Mouse (Mus musculus) frontal cortex, postnatal 10 days (tissue): ENCODE data around the gene Kdm2b.

Experiments used
- DNase-seq, 2 experiments: peaks; one replicate each; pipeline ENCODE4 v3.0.0; 2022; ENCODE audit warnings: low spot score in 2 of 2, mixed read lengths in 1 of 2

Gene Kdm2b

DNA sequence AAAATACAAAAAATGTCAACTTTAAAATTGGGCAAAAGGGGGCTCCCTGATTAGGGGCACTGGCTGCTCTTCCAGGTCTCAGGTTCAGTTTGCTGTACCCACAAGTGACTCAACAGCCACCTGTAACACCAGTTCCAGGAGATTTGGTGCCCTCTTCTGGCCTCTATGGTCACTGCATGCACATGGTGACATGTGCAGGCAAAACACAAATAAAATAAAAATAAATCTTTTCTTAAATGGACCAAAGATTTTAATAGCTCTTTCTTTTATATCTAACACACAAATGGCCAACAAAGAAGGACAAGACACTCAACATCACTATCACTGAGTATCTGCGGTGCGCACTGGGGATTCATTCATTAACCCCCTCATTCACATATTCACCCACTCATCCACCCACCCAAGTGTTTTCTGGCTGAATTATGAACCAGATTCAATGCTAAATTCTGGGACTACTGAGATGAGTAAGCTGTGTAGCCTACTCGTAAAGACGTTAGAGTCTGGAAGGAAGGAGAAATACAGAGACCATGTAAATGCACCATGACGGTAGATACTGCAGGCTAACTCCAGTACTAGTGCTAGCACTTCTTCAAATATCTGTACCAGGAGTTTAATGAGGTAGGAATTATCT, 95.5 kb downstream of the Kdm2b start:
- peak in 1 of 2 experiments; percentile 55 for DNase-seq

DNA sequence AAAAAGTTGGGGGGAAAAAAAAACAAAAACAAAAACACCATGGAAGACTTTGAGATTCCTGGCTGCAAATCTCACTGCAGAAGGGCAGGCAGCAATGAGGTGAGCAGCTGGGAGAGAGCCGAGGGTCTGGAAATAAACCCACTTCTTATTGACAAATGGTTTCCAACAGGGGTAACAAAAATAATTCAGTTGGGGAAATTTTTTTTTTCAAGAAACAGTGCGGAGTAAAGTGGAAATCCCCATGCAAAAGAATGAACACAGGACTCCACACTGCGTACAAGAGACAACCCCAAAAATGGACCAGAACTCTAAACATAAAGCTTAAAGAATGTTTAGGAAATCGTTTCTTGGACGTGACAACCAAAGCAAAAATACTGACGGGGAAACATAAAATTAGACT, 96.4 kb downstream of the Kdm2b start:
- no peak for DNase-seq

DNA sequence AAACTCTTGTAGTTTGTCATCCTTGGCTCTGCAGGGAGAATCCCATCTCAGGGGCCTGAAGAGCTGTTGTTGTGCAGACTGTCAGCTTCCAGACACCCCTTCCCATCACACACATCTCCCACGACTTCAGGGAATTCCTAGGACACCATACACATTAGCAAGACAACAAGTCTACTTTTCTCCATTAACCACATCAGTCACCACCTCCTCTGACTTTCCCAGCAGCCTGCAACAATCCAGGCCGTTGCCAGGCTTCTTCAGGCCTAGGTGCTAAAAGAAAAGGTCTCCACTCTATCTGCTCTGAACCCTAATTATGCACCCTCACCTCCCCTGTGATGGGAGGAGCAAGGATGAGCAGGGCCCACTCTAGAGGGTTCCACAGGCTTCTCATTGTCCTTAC, 99.2 kb downstream of the Kdm2b start:
- DNase-seq: no peak

DNA sequence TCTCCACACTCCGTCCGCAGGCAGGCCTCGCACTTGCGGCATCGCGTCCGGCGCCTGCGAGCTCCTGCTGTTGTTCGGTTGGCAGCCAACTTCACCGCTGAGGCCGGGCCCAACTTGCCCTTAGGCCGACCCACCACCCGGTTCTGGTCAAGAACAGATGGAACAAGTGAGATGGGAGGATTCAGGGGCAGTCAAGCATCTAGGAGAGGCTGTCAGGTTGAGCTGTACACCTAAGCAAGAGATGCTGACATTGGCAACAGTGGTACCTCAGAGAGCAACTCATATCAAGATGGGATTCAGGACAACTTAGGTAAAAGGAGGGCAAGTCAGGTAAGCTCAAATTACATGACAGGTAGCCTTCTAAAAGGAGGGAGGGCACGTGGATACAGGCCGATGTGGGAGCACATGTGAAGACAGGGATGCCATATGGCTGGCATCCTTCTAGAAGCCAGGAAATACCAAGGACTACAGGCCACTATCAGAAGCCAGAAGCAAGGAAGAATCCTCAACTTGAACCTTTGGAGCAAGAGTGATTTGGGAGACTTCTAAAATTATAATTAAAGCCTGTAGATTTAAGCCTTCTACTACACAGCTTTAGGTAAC, 100.9 kb downstream of the Kdm2b start:
- DNase-seq: no peak

DNA sequence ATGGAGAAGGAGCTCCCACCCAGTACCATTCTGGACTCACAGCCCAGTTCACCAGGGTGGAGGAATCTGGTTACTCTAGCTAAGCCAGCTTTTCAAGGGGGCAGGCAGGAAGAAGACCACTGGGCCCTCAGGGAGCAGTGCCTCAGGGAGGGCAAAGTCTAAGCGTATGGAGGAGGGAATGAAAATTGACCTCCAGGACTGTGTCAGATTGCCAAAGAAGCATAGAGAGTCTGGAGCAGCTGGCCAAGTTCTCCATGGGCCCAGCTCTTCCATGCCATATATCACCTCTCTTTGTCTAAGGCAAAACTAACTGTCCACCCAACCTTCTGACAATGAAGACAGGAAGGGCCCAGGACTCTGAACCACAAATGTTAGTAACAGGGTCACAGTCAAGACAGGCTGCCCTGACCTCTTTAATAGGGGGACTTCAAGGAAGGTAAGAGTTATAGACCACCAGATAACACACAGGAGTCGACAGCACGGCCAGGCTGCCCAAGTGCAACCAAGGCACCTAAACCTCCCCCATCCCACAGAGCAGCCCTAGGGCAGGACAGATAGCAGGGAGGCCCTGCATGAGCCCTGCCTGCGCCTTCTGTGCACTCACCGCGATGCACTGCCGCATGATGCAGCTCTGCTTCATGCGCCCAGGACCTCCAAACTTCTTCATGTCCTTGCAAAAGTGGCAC, 101.6 kb downstream of the Kdm2b start:
- no peak for DNase-seq

DNA sequence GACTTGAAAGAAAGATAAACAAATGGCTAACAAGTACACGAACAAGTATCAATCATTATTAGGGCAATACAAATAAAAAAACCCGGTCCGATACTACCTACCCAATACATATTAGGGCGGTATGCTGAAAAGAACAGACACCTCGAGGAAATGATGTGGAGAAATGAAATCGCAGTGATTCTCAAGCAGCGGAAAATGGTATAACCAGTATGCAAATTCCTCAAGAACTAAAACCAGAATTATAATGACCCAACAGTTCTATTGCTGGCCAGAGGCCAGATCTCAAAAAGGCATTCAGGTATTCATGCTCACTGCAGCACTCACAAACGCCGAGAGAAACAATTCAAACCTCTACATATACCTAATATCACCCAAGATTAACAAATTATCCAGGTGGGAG, 102.6 kb downstream of the Kdm2b start:
- no peak for DNase-seq

DNA sequence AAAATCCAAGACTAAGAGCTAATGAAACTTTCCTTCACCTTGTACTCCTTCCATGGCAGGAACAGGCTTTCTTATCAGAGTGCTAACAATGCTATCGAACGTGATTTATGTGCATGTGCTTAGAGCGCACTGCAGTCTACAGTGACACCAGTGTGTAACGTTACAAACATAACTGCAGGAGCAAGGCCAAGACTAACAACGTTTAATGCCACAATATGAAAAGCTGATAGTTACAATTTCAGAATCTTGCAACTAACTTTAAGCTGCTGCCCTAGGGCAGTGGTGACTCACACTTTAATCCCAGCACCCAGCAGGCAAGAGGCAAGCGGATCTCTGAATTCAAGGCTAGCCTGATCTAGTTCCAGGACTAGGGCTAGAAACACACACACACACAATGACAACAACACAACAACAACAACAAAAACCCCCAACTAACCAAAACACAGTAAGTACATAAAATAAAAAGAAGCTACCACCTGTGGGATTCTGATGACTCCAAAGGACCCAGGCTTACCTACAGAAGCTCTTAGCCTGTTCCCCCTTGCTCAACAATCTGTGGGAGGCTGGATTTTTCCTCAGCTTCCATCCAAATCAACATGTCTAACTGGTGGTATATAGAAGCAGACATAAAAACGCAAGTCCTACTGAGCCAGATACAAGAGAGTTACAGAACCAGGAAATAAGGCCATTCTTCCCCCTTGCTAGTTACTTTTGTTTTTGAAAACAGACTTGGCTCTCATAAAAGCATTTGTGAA, 104.9 kb downstream of the Kdm2b start:
- no peak for DNase-seq

DNA sequence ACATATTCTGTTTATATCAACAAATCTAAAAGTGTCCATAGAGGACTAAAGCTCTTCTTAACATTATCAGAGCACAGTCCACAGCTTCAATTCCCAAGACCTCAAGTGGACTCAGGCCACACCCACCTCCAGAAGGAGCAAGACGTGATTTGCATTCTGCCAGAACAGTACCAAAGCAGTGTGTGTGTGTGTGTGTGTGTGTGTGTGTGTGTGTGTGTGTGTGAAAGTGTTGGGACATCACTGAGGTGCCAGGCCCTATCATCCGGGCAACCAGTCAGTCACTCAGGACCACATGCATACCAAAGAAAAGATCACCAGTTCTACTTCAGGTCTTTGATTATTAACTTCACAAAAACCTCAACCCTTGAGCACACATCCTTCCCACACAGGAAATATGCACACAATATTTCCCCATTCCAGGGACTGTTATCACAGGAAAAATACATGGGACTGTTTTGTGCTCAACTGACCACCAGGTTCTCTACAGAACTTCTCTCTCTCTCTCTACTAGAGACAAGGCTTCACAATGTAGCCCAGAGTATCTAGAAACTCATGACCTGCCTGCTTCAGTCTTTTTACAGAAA, 105.9 kb downstream of the Kdm2b start:
- no peak for DNase-seq

DNA sequence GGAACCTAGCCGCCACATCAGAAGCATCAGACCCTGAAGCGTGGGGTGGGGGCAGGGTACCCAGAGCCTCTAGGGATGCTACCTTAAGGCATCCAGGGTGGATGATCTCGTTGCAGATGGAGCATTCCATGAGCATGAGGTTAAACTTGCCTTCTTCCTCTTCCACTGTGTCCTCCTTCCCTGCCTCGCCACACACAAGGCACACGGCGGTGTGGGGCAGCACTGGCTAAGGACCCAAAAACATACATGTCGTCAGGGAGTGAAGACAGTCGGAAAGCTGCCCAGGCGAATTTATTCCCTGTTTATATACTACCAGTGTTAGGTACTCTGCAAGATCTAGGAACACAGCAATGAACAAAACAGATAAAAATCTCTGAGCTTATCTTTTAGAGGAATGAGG, 106.4 kb downstream of the Kdm2b start:
- no peak for DNase-seq

DNA sequence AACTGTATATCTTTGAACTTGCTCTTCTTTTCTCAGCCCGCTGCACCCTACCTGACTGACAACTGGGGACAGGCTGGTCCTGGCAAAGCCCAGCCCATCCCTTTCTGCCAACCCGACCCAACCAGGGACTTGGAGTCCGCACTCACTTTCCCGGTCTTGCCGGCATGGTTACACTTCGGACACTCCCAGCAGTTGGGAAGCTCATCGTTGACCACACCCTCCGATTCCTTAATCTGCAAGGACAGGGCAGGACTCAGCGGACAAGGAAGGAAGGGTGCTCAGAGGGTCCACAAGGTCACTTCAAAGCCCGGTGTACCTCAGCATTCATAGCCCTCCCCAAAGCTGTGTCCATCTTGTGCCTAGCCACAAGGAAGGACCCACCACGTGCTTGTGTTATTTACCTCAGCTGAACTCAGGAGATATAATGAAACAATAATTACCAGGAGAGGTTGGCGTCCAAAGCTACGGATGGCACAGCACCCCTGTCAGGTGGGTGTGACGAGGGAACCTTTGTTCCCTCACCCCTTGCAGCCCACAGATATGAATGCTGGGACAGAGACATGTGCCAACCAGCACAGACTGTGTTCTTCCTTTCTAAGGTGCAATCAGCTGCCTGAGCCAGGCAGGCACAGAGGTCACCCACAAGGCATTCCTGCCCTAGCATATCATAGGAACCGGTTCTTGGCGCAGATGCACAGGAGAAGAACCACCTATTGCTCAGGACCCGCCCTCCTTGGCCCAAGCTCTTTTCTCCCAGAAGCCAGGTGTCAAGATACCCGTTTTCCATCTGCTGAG, 107.2 kb downstream of the Kdm2b start:
- no peak for DNase-seq

DNA sequence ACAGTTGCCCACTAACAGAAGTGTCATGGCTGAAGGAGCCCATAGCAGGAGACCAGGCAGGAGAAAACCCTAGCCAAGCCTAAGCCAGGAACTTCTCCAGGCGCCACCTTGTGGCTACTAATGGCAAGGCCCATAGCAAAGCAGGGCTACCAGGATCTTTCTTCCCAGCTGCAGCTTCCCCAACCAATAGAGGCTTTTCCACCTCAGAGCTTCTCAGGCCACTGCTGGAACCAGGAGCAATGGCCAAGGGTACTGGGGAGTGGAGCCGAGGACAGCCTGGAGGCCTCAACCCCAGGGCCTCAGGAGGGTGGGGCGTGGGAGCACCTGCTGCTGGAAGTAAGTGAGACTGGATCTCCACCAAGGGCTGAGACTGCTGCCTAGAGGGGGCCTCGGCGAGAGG, 108.3 kb downstream of the Kdm2b start:
- DNase-seq: peak in 1 of 2 experiments; percentile 66

DNA sequence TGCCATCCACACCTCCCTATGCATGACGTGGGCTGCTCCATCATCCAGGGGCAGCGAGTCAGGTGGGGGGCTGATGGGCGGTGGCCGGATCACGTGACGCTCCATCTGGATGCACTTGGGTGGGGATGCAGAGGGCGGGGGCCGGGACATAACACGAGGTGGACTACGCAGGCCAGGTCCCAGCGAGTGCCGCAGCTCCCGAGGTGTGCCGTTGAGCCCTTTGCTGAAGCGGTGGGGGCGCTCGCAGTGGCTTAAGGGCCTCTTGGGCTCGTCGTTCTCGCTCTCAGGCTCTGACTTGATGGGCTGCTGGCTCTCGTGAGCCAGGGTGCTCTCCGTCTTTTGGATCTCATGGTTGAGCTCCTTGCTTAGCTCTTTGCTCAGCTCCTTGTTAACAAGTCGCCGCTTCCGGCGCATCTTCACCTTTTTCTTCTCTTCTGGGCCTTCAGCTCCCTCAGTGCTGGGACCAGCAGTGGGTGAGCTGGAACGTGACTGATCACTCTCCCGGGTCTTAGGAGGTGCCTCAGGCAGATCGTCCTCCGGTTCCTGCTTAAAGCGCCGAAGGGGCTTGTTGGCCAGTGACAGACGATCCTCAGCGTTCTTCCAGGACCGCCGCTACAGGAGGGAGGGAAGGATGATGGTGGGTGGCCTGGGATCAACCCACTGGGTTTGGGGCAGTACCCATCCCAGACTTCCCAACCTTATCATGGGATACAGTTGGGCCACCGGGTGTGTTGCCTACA, 109.2 kb downstream of the Kdm2b start:
- no peak for DNase-seq

DNA sequence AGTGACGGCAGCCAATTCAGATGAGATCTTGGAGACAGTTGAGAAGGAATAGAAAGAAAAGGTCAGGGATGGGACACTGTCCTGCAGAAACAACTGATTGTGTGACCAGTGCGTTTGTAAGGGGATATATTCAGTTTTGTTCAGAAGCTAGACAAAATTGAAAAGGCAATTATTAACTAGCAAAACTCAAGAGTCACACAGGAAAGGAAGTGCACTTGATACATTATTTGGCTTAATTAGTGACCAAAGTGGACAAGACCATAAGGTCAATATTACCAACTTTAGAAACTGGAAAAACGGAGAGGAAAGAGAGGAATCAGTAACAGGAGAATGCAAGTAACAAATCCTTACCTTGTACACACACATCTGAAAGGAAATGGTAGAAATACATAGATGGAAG, 113.0 kb downstream of the Kdm2b start:
- no peak for DNase-seq

DNA sequence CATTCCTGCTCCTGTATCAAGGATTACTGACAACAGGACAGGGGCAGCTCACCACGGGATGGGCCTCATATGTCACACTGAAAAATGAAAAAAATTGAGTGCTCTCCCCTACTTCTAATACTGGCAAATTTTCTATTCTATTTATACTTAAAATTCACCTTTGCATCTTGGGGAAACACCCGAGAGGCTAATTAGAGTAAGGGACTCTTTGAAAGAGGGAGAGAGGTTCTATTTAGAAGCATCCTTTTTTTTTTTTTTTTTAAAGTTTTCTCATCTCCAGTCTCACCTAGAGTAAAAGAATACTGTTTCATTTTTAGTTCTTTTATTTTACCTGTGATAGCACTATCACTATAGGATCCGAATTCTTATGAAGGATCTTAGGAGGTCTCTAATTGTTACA, 115.3 kb downstream of the Kdm2b start:
- DNase-seq: no peak

DNA sequence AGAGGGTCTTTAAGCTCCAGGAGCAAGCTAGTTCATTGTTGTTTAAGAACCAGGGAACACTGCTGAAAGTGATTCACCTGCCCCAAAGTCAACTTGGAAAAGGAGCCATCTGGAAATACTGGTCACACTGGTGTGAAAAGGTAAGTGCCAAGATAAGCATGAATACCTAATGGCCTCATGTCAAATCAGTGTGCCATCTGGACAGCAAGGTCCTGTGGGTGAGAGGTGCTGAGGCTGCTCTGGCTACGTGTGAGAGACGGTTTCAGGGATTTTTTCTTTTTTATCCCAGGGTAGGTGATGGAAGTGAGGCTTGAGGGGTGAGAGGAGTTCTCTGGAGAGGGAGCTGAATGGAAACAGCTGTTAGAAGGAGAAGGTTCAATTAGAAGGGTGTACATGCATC, 116.0 kb downstream of the Kdm2b start:
- DNase-seq: no peak

DNA sequence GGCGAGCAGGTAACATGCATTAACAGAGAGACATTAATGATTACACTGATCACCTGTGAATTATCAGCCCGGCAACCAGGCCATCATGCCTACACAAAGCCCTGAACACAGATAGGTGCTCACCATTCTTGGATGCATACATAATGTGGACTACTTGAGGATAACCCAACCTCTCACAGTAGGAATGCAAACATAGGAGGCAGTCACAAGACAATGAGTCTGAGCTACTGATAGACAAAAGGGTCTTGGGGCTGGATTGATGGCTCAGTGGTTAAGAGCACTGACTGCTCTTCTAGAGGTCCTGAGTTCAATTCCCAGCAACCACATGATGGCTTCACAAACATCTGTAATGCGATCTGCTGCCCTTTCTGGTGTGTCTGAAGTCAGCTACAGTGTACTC, 117.0 kb downstream of the Kdm2b start:
- DNase-seq: no peak

DNA sequence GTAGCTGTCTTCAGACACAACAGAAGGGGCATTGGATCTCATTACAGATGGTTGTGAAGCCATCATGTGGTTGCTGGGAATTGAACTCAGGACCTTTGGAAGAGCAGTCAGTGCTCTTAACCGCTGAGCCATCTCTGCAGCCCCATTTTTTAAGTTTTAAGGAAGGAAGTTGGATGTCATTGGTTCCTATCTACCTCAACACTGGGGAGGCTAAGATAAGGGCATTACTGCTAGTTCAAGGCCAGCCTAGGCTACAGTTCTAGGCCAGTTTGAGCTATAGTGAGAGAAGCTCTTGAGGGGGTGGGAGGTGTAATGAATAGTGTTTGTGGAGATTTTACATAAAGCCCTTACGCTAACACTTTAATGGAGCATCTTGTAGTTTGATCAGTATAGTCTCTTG, 126.6 kb downstream of the Kdm2b start:
- DNase-seq: no peak

DNA sequence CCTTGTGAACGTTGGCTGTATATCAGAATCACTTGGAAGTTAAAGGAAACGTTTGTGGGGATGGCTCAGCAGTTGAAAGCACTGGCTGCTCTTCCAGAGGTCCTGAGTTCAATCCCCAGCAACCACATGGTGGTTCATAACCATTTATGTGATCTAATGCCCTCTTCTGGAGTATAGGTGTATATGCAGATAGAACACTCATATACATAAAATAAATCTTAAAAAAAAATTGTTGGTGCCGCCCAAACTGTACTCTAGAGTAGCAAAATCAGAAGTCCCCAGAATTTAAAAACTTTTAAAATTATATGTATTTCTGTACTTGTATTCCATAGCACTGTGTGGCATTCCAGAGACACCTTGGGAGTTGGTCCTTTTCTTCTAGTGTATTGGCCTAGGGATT, 133.8 kb downstream of the Kdm2b start:
- no peak for DNase-seq

DNA sequence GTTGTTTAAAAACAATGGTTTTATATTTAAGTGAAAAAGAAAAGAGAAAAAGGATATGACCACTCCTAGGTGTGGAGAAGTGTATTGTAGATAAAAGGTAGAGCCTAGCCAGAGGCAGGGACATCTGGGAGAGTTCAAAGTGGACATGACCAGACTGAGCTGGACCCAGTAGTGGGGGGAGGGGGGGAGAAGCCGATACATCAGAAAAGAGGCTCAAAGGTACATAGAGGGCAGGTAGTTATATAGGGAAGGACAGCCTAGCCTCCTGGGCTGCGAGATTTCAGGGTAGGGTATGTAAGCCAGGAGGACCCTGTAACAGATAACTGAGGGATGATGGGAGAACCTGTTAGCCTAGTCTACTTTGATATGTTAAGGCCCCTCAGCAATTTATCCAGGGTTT, 137.0 kb downstream of the Kdm2b start:
- no peak for DNase-seq

DNA sequence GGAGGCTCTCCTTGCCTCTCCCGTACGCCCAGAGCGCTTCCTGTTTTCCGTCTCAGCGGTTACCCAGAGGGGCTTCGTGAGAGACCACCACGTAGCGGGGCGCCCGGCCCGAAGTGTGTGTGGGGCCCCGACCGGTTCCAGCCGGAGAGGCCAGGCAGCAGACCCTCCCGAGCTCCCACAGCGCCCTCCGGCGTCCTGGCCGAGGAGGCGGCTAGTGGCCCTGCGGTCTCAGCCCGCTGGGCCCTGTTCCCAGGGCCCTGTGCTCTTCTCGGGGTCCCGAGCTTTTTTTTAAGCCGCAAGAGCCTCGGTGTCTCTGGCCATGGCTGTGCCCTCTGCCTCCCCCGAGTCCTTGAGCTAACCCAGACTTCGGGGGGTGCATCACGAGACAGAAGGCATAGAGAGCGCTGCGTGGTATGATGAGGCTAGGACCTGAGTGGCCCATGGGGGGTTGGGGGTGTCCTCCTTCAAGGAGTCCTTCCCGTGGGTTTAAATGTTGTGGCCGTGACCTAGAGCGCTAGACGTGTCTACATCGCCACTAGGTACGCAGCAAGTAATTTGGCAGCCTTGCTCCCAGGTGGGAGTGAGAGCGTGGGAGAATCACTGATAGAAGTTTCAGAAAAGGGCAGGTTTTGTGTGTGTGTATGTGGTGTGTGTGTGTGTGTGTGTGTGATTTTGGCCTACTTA, 139.2 kb downstream of the Kdm2b start:
- DNase-seq: peak in 1 of 2 experiments; percentile 39
